Mouse (Mus musculus): ENCODE measurements around the gene Specc1. TPM values are rescaled to one million over a fixed set of nuclear protein-coding genes. Genes with fewer than 3 reads are reported as not detected.
A peak's percentile ranks its signal among the peaks of the same experiment; 100 is the strongest.

Specc1 gene
- total and polyA plus RNA-seq, 3 experiments, result 2.5 to 5.8 TPM; not detected in 1

- DNase-seq (ENCODE audit: low read depth, low spot score), result no peak
- Histone ChIP-seq H3K79me2 (ENCODE audit: control insufficient read depth, insufficient read depth, low read length, poor library complexity) (no peaks in the 10 kb centered on the region; the same call in 1 of the 2 replicates), H3K9ac (ENCODE audit: control insufficient read depth, low read depth, low read length, poor library complexity, severe bottlenecking) (no peak overlapping the region), H3K27me3 (ENCODE audit: control insufficient read depth in 1 of 2, insufficient read depth in 2 of 2, low read length in 2 of 2) (no peaks in the 10 kb centered on the region), H3K36me3 (ENCODE audit: control insufficient read depth in 1 of 2, insufficient read depth in 2 of 2, low read length in 2 of 2) (peaks cover 0 to 16% of the 10 kb centered on the region in 2 experiments; a peak in 2 of 4 replicates), H3K4me1 (ENCODE audit: control insufficient read depth in 1 of 2, insufficient read depth in 2 of 2, low read length in 2 of 2) (peaks cover 8 to 11% of the 10 kb centered on the region in 2 experiments), H3K4me3 (ENCODE audit: control insufficient read depth in 1 of 2, insufficient read depth in 1 of 2, low read depth in 2 of 2, low read length in 2 of 2) (no peak overlapping the region), H3K27ac (ENCODE audit: control insufficient read depth, low read depth, low read length) (no peak overlapping the region), H3K9me3 (replicated peaks; ENCODE audit: insufficient read depth, low read length) (no peaks in the 10 kb centered on the region)
- TF ChIP-seq MAFK (IDR thresholded peaks at IDR 0.05; ENCODE audit: borderline replicate concordance, low read depth, low read length) (no peak), ELF1 (IDR thresholded peaks at IDR 0.05; ENCODE audit: low read depth, low read length) (no peak), NELFE (IDR thresholded peaks at IDR 0.05; ENCODE audit: low read depth, low read length) (no peak), UBTF (IDR thresholded peaks at IDR 0.05; ENCODE audit: borderline replicate concordance, insufficient read depth, low read depth, low read length) (no peak), RCOR1 (IDR thresholded peaks at IDR 0.05; ENCODE audit: low read depth, low read length) (no peak)
These were observed 121.8 kb downstream of the Specc1 start for GRCm38 (mm10) chr11:62078371-62078770.

GRCm38 (mm10) chr11:62079100-62079857, 122.7 kb downstream of the Specc1 start:
- Histone ChIP-seq H3K36me3 (ENCODE audit: control insufficient read depth in 1 of 2, insufficient read depth in 2 of 2, low read length in 2 of 2) (peaks cover 0 to 16% of the 10 kb centered on the region in 2 experiments; a peak in 2 of 4 replicates), H3K27me3 (ENCODE audit: control insufficient read depth in 1 of 2, insufficient read depth in 2 of 2, low read length in 2 of 2) (no peaks in the 10 kb centered on the region), H3K27ac (ENCODE audit: control insufficient read depth, low read depth, low read length) (no peak overlapping the region), H3K4me1 (ENCODE audit: control insufficient read depth in 1 of 2, insufficient read depth in 2 of 2, low read length in 2 of 2) (peaks cover 8 to 11% of the 10 kb centered on the region in 2 experiments), H3K4me3 (ENCODE audit: control insufficient read depth in 1 of 2, insufficient read depth in 1 of 2, low read depth in 2 of 2, low read length in 2 of 2) (no peak overlapping the region), H3K79me2 (ENCODE audit: control insufficient read depth, insufficient read depth, low read length, poor library complexity) (no peaks in the 10 kb centered on the region; the same call in 1 of the 2 replicates), H3K9me3 (replicated peaks; ENCODE audit: insufficient read depth, low read length) (no peaks in the 10 kb centered on the region), H3K9ac (ENCODE audit: control insufficient read depth, low read depth, low read length, poor library complexity, severe bottlenecking) (no peak overlapping the region)
- TF ChIP-seq MXI1 (IDR thresholded peaks at IDR 0.05; ENCODE audit: low read depth, low read length) (0 out of 2 replicates have a peak, but pooled peaks have one; percentile 28), MAX (IDR thresholded peaks at IDR 0.05; ENCODE audit: low read length) (peak; percentile 52), KAT2A (conservative IDR thresholded peaks at IDR 0.05; ENCODE audit: low read depth, low read length) (no peak)
- peak; percentile 66 for DNase-seq (ENCODE audit: low read depth, low spot score)

- TF ChIP-seq MYC (IDR thresholded peaks at IDR 0.05; ENCODE audit: low read depth, low read length) (no peak), HCFC1 (IDR thresholded peaks at IDR 0.05; ENCODE audit: low read depth, low read length) (no peak), CHD2 (IDR thresholded peaks at IDR 0.05; ENCODE audit: low read length) (no peak), TBP (IDR thresholded peaks at IDR 0.05; ENCODE audit: low read depth, low read length) (no peak)
- DNase-seq (ENCODE audit: low read depth, low spot score), result no peak
- Histone ChIP-seq H3K9ac (ENCODE audit: control insufficient read depth, low read depth, low read length, poor library complexity, severe bottlenecking) (no peak overlapping the region), H3K79me2 (ENCODE audit: control insufficient read depth, insufficient read depth, low read length, poor library complexity) (no peaks in the 10 kb centered on the region; the same call in 1 of the 2 replicates), H3K9me3 (replicated peaks; ENCODE audit: insufficient read depth, low read length) (no peaks in the 10 kb centered on the region), H3K36me3 (ENCODE audit: control insufficient read depth in 1 of 2, insufficient read depth in 2 of 2, low read length in 2 of 2) (peaks cover 0 to 16% of the 10 kb centered on the region in 2 experiments; a peak in 2 of 4 replicates), H3K27ac (ENCODE audit: control insufficient read depth, low read depth, low read length) (no peak overlapping the region), H3K4me3 (ENCODE audit: control insufficient read depth in 1 of 2, insufficient read depth in 1 of 2, low read depth in 2 of 2, low read length in 2 of 2) (no peak overlapping the region), H3K27me3 (ENCODE audit: control insufficient read depth in 1 of 2, insufficient read depth in 2 of 2, low read length in 2 of 2) (no peaks in the 10 kb centered on the region), H3K4me1 (ENCODE audit: control insufficient read depth in 1 of 2, insufficient read depth in 2 of 2, low read length in 2 of 2) (peaks cover 8 to 11% of the 10 kb centered on the region in 2 experiments)
These were observed 123.9 kb downstream of the Specc1 start for GRCm38 (mm10) chr11:62080476-62080875.
